Mouse (Mus musculus): Measurements from ENCODE around the gene Lipa.

Gene Lipa

DNA sequence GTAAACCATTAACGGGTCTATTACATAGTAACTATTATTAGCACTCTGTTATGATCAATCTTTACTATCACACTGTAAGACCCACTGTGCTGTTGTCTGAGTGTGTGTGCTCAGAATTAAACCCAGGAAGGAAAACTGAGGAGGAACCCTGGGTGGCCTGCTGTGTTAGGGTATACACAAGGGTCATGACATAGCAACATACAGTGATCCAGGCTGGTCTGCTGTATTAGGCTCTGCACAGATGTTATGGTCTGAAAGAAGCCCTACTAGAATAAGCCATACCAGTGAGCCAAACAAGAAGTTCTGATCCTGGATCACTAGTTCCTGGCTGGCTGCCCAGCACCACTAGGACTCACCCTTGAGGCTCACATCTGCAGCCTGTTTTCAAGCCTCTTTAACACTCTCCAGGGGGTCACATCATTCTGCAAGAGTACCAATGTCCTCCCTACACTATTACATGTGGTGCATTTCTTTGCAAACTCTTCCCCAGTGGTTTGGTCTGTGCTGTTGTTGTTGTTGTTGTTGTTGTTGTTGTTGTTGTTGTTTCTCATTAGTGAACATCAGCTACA is 65.7 kb downstream of the Lipa start:
- no peak for DNase-seq (ENCODE audit: low spot score)

DNA sequence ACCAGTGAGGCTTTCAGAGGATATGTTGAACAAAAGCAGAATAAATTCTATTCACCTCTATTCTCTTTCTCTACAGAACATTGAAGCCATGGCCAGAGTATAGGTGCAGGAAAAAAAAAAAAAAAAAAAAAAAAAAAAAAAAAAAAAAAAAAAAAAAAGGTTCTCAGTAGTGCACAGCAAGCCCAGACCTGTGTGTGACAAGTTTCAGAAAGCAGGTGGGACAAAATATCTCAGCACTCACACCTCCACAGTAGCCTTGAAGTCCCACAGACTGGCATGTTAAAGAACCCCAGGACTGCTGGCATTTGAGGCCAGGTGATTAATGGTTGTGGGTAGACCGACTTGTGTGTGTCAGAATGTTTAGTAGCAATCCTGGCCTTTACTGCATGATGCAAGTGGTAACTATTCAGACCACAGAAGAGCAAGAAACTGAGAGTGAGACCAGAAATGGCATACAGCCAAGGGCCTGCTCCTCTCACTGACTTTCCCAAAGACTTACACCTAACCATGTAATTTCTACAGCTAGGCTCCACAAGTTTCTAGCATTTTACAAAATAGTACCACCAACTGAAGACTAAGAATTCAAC is 76.4 kb downstream of the Lipa start:
- DNase-seq (ENCODE audit: low spot score), result no peak

DNA sequence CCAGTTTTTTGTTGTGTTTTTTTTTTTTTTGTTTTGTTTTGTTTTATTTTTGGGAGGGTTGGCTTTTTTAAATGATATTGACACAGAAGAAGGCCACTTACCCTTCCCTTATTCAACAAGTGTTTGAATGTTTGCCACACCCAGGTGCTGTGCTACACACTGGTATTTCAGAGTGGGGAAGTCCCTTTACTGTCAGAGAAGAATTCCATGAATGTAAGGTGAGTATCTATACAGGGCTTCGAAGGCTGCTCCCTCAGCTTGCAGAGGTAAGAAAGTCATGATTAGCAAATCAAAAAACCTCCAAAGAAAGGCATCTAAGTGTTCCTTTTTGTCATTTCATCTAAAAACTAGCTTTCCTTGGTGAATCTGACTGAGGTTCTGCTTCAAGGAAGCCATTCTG is 78.4 kb downstream of the Lipa start:
- DNase-seq (ENCODE audit: low spot score), result no peak

DNA sequence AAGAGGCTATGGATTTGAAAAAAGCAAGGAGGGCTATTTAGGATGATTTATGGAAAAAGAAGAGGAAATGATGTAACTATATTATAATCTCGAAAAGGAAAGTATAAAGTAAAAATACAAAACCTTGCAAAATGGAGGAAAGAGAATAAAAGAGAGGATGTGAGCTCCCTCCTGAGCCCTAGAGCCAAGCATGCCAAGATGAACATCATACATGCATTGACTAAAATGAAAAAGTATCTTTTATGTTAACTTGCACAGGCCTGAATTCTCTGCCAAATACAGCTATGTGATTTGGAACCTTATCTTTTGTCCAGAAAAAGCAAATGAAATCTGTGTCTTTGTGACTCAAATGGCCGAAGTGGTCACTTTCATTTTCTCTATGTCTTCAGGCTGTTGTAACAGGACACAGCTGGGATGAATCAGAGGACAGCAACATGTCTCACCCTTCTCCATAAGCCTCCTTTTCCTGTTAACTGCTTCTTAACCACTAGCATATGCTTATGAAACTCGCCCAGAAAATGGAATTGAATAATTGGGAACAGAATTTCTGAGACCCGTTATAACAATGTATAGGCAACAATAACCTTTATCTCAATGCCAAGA is 81.8 kb downstream of the Lipa start:
- no peak for DNase-seq (ENCODE audit: low spot score)

DNA sequence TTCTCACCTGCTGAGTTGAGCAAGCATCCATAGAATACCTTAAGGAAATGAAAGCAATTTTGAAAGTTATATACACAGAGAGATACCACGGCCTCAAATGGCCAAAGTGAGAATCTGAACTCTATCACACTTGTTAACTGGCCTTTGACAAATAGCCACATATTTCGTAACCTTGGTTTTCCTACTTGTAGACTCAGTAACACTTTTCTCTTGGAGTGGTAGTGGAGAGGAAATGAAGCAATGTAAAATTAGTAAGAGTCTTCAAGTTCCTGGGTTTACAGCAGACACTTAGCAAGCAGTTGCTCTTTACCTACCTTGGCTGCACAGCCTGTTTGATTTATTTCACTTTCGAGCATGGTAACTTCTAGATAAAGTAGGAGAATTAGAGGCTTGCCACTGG is 82.5 kb downstream of the Lipa start:
- DNase-seq (ENCODE audit: low spot score), result no peak

Measured in ovary, adult 18-20 months (tissue).